Mouse (Mus musculus) kidney, adult 8-10 months (tissue): ENCODE measurements at regions not wholly inside any gene's neighbourhood (a gene's known extent, or its start where the extent isn't known, plus 50 kb on each side); places are given as distances from the start of the nearest gene placed in this dataset.

ENCODE experiments used
- DNase-seq, 2 experiments: peaks; one replicate each; pipeline ENCODE4 v3.0.0; 2022

- no peak for DNase-seq
Observed at GRCm38 (mm10) chr9:50135939-50136635, 208.7 kb downstream of the Rpl10-ps3 start.

GRCm38 (mm10) chr9:50124241-50124640 lies 220.5 kb downstream of the Rpl10-ps3 start:
- no peak for DNase-seq

GRCm38 (mm10) chr9:50120820-50121599 lies 223.8 kb downstream of the Rpl10-ps3 start:
- no peak for DNase-seq

GRCm38 (mm10) chr9:50119412-50119811 lies 225.4 kb downstream of the Rpl10-ps3 start:
- DNase-seq: no peak

GRCm38 (mm10) chr9:50118578-50118977 lies 226.2 kb downstream of the Rpl10-ps3 start:
- DNase-seq: no peak

- no peak for DNase-seq
Observed at GRCm38 (mm10) chr9:50106551-50106950, 238.2 kb downstream of the Rpl10-ps3 start.

- DNase-seq: no peak
Observed at GRCm38 (mm10) chr9:50102766-50103165, 242.0 kb downstream of the Rpl10-ps3 start.

GRCm38 (mm10) chr9:50101061-50101460 lies 243.7 kb downstream of the Rpl10-ps3 start:
- no peak for DNase-seq

GRCm38 (mm10) chr9:50090968-50091367 lies 253.8 kb downstream of the Rpl10-ps3 start:
- DNase-seq: no peak

GRCm38 (mm10) chr9:50089916-50090315 lies 254.9 kb downstream of the Rpl10-ps3 start:
- DNase-seq: no peak

GRCm38 (mm10) chr9:50080205-50080604 lies 264.6 kb downstream of the Rpl10-ps3 start:
- no peak for DNase-seq

GRCm38 (mm10) chr9:50068576-50068975 lies 269.9 kb upstream of the Ncam1 start:
- DNase-seq: no peak

GRCm38 (mm10) chr9:50067729-50068225 lies 269.1 kb upstream of the Ncam1 start:
- DNase-seq: no peak

- DNase-seq: no peak
Observed at GRCm38 (mm10) chr9:50064505-50065229, 265.9 kb upstream of the Ncam1 start.

- no peak for DNase-seq
Observed at GRCm38 (mm10) chr9:50038231-50038630, 239.5 kb upstream of the Ncam1 start.

GRCm38 (mm10) chr9:50032322-50033158 lies 233.8 kb upstream of the Ncam1 start:
- no peak for DNase-seq

GRCm38 (mm10) chr9:50031318-50031717 lies 232.6 kb upstream of the Ncam1 start:
- no peak for DNase-seq

- DNase-seq: no peak
Observed at GRCm38 (mm10) chr9:50029030-50029429, 230.3 kb upstream of the Ncam1 start.

- no peak for DNase-seq
Observed at GRCm38 (mm10) chr9:50028573-50028972, 229.8 kb upstream of the Ncam1 start.

GRCm38 (mm10) chr9:50024820-50025219 lies 226.1 kb upstream of the Ncam1 start:
- DNase-seq: no peak

GRCm38 (mm10) chr9:50013602-50014001 lies 214.9 kb upstream of the Ncam1 start:
- no peak for DNase-seq
